Mouse (Mus musculus) R1 (cell line): ENCODE data around the gene Nudt21.

Experiments used
- DNase-seq: peaks from one replicate; pipeline ENCODE4 v3.0.0-alpha.2; 2018; ENCODE audit warnings: low read depth, low spot score

Gene Nudt21

GRCm38 (mm10) chr8:94036944-94037524 is at the start of gene Nudt21, which contains the start of gene Ogfod1:
Gene Nudt21 (minus strand): TSS chr8:94037031.
Gene Ogfod1 (plus strand): TSS chr8:94037198.
- peak; percentile 100 for DNase-seq

GRCm38 (mm10) chr8:94076461-94077192 is 39.8 kb upstream of the Nudt21 start:
- DNase-seq: no peak

- peak; percentile 79 for DNase-seq
Observed at GRCm38 (mm10) chr8:94068793-94069192, 32.0 kb upstream of the Nudt21 start.

GRCm38 (mm10) chr8:94066121-94066863 is 29.5 kb upstream of the Nudt21 start:
- DNase-seq: peak; percentile 44

- DNase-seq: peak; percentile 66
Observed at GRCm38 (mm10) chr8:94057157-94057854, 20.5 kb upstream of the Nudt21 start.

- DNase-seq: no peak
Observed at GRCm38 (mm10) chr8:94052696-94053095, 15.9 kb upstream of the Nudt21 start.

- DNase-seq: no peak
Observed at GRCm38 (mm10) chr8:94047845-94048244, 11.0 kb upstream of the Nudt21 start.

- no peak for DNase-seq
Observed at GRCm38 (mm10) chr8:94037806-94038205, 975 bp upstream of the Nudt21 start.

GRCm38 (mm10) chr8:94036541-94036940 is 290 bp downstream of the Nudt21 start:
- DNase-seq: peak; percentile 89

- no peak for DNase-seq
Observed at GRCm38 (mm10) chr8:94035200-94035599, 1.6 kb downstream of the Nudt21 start.

GRCm38 (mm10) chr8:94033601-94034000 is 3.2 kb downstream of the Nudt21 start:
- peak; percentile 49 for DNase-seq

- no peak for DNase-seq
Observed at GRCm38 (mm10) chr8:94029701-94030100, 7.1 kb downstream of the Nudt21 start.

GRCm38 (mm10) chr8:94023916-94024315 is 12.9 kb downstream of the Nudt21 start:
- peak; percentile 27 for DNase-seq

GRCm38 (mm10) chr8:94013026-94013612 is 23.7 kb downstream of the Nudt21 start:
- no peak for DNase-seq

- peak; percentile 69 for DNase-seq
Observed at GRCm38 (mm10) chr8:94012013-94012951, 24.5 kb downstream of the Nudt21 start, which contains the start of gene Amfr. Gene Amfr (minus strand): TSS chr8:94012842.

- DNase-seq: peak; percentile 36
Observed at GRCm38 (mm10) chr8:94011076-94012012, 25.5 kb downstream of the Nudt21 start.

- DNase-seq: peak; percentile 81
Observed at GRCm38 (mm10) chr8:94010101-94010705, 26.6 kb downstream of the Nudt21 start.

GRCm38 (mm10) chr8:94009243-94009845 is 27.5 kb downstream of the Nudt21 start:
- no peak for DNase-seq
